Mouse (Mus musculus): Measurements from ENCODE around the gene Hexim1. TPM values are rescaled to one million over a fixed set of nuclear protein-coding genes. Genes with fewer than 3 reads are reported as not detected.
A peak's percentile ranks its signal among the peaks of the same experiment; 100 is the strongest.

Gene Hexim1
- polyA plus RNA-seq (2014; fragmentation: Nextera tagmentation; extraction: Ambion mirVana), result 3.9 and 5.9 TPM in 2 replicates

DNA sequence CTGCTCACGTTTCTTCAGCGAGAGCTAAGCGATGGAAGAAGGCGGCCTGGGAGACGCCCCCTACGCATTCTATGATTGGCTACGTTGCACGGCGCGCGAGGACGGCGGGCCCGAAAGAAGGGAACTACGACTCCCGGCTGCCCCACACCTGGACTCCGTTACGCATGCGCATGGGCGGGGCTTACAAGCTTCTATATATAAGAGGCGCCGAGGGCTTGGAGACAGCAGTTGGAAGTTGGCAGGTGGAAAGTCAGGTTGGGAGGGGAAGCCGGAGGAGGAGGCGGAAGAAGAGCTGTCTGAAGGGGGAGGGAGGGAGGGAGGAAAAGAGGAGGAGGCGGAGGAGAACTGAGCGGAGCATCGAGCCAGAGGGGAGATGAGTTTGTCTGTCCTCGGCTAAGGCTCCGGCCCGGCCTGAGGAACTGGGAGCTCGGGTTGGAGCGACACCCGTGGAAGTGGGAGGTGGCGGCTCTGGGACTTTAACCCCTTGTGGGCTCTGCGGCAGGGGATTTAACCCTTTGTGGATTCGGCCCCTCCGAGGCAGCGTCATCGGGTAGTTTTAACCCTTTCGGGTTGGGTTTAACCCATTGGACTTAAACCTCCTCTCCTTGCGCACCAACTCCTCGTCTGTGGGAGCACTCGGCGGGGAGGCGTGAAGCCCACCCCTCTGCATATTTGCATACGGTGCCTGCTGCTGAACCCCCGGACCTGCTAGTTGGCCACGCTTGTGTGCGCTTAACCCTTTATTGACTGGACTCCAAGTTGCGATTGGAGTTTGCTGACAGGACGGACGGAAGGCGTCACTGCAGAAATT lies at the start of gene Hexim1:
Gene Hexim1, plus strand, starts transcription at position 224 of the 811 bp plus-strand sequence.
- peak within 1 kb of the TSS; percentile 93 for H3K27ac ChIP-seq (replicated peaks; ENCODE audit: low read depth, low read length)
- peak within 1 kb of the TSS; percentile 55 for H3K4me3 ChIP-seq (replicated peaks; ENCODE audit: low read depth, low read length)
- H3K27me3 ChIP-seq (ENCODE audit: control insufficient read depth, insufficient read depth, low read length), result peaks cover 20% of the 10 kb centered on the region
- H3K4me1 ChIP-seq (ENCODE audit: control insufficient read depth, insufficient read depth, low read length), result peaks cover 42% of the 10 kb centered on the region
- no peaks in the 10 kb centered on the region for H3K9me3 ChIP-seq (ENCODE audit: control insufficient read depth, low read length)
- DNase-seq (peak; percentile 100), ATAC-seq (ENCODE audit: low FRiP score, low TSS enrichment) (peak; percentile 96)
- WGBS, result under 1% methylated on average over 52 of the region's 53 CpGs
- peak within 1 kb of the TSS; percentile 73 for H3K9ac ChIP-seq (replicated peaks; ENCODE audit: low read length)
- H3K36me3 ChIP-seq (ENCODE audit: control insufficient read depth, insufficient read depth, low read length), result no peaks in the 10 kb centered on the region
- peak within 1 kb of the TSS; percentile 82 for H3K4me2 ChIP-seq (ENCODE audit: low read length)

DNA sequence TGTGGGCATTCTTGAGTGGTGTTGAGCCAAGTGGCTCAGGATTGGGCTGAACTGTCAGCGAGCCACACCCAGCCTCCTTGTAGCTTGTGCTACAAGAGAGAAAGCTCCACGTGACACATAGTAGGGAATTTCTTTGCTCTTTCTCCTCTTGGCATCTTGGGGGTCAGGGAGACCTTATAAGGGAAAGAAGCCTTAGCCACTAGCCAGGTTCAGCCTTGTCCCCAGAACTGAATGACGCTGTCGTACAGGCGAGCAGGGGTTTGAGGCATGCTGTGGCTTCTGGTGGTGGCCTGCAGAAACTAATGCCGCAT lies 49.0 kb upstream of the Hexim1 start:
- H3K27ac ChIP-seq (replicated peaks; ENCODE audit: low read depth, low read length), result no peak overlapping the region
- H3K4me1 ChIP-seq (ENCODE audit: control insufficient read depth, insufficient read depth, low read length), result no peaks in the 10 kb centered on the region
- peaks cover 75% of the 10 kb centered on the region for H3K36me3 ChIP-seq (ENCODE audit: control insufficient read depth, insufficient read depth, low read length)
- no peak overlapping the region for H3K4me3 ChIP-seq (replicated peaks; ENCODE audit: low read depth, low read length)
- no peaks in the 10 kb centered on the region for H3K27me3 ChIP-seq (ENCODE audit: control insufficient read depth, insufficient read depth, low read length)
- WGBS, result 95% methylated on average over 6 of the region's 6 CpGs
- H3K9me3 ChIP-seq (ENCODE audit: control insufficient read depth, low read length), result no peaks in the 10 kb centered on the region
- DNase-seq (no peak), ATAC-seq (ENCODE audit: low FRiP score, low TSS enrichment) (no peak)
- H3K9ac ChIP-seq (replicated peaks; ENCODE audit: low read length), result no peak overlapping the region
- H3K4me2 ChIP-seq (ENCODE audit: low read length), result no peak overlapping the region

DNA sequence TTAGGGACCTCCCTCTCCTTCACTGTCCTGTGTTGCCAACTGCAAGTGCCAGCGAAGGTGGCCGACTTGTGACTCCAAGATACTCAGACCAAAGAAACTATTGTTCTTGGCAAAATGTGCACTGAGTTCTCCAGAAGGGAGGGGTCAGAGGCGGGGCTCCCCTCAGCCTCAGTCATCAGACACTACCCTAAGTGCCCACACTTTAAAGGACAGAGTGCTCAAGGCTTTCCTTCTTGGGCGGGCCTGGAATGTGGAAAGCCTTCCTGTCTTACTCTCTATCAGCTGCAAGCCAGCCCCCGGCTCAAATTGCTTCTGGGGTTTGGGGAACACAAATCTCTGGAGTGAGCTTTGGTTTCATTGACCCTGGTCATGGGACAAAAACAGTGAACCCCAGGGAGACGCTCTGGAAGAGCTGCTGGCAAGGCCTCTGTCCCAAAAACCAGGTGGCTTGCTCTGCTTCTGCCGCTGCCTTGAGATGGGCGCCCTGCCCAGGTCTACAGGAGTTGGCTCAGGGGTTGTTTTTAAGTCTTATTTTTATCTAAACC lies 48.5 kb upstream of the Hexim1 start:
- no peak for ATAC-seq (ENCODE audit: low FRiP score, low TSS enrichment)
- WGBS, result 91% methylated on average over 8 of the region's 8 CpGs
- Histone ChIP-seq H3K9ac (replicated peaks; ENCODE audit: low read length) (no peak overlapping the region), H3K4me3 (replicated peaks; ENCODE audit: low read depth, low read length) (no peak overlapping the region), H3K4me2 (ENCODE audit: low read length) (no peak overlapping the region), H3K4me1 (ENCODE audit: control insufficient read depth, insufficient read depth, low read length) (no peaks in the 10 kb centered on the region), H3K27ac (replicated peaks; ENCODE audit: low read depth, low read length) (no peak overlapping the region), H3K27me3 (ENCODE audit: control insufficient read depth, insufficient read depth, low read length) (no peaks in the 10 kb centered on the region), H3K9me3 (ENCODE audit: control insufficient read depth, low read length) (no peaks in the 10 kb centered on the region), H3K36me3 (ENCODE audit: control insufficient read depth, insufficient read depth, low read length) (peaks cover 72% of the 10 kb centered on the region)
- DNase-seq, result no peak

DNA sequence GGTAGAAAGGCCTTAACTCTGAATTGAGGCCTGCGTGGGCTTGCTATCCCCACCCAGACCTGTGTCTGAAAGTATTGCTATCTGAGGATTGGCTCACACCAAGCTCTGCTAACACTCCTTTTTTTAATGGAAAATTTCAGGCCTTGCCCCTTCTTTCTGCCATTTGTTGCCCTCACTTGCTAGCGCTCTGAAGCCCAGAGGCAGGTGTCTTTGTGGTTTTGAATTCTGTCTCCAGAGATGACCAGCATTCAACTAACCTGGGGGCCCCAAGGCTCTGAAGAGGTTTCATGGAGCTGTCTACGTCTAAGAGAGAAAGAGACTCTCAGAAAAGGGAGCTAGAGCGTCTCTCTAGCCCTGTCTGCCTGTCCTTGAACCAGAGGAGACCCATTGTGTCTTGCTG lies 47.8 kb upstream of the Hexim1 start:
- H3K4me3 ChIP-seq (replicated peaks; ENCODE audit: low read depth, low read length), result no peak overlapping the region
- DNase-seq (no peak), ATAC-seq (ENCODE audit: low FRiP score, low TSS enrichment) (no peak)
- no peaks in the 10 kb centered on the region for H3K9me3 ChIP-seq (ENCODE audit: control insufficient read depth, low read length)
- H3K27me3 ChIP-seq (ENCODE audit: control insufficient read depth, insufficient read depth, low read length), result no peaks in the 10 kb centered on the region
- no peak overlapping the region for H3K4me2 ChIP-seq (ENCODE audit: low read length)
- no peaks in the 10 kb centered on the region for H3K4me1 ChIP-seq (ENCODE audit: control insufficient read depth, insufficient read depth, low read length)
- no peak overlapping the region for H3K27ac ChIP-seq (replicated peaks; ENCODE audit: low read depth, low read length)
- no peak overlapping the region for H3K9ac ChIP-seq (replicated peaks; ENCODE audit: low read length)
- H3K36me3 ChIP-seq (ENCODE audit: control insufficient read depth, insufficient read depth, low read length), result peaks cover 67% of the 10 kb centered on the region
- WGBS, result 94% methylated on average over 4 of the region's 4 CpGs

DNA sequence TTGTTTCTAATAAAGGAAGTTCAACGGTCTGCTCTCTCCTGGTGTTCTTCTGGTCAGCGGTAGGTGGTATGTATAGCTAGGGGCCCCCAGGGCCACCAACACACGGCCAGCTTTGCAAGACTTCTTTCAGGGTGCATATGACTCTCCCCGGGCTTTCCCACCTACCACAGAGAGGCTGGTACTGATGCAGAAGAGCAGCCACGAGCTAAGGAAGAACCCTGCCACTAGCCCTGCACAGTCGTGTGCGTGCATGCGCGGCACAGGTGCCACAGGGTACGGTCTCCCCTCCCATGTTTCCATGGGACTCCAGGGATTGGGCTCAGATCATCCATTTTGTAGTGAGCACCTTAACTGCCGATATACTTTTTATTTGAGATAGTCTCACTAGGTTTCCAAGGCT lies 47.1 kb upstream of the Hexim1 start:
- Histone ChIP-seq H3K27ac (replicated peaks; ENCODE audit: low read depth, low read length) (no peak overlapping the region), H3K9me3 (ENCODE audit: control insufficient read depth, low read length) (no peaks in the 10 kb centered on the region), H3K4me2 (ENCODE audit: low read length) (no peak overlapping the region), H3K4me1 (ENCODE audit: control insufficient read depth, insufficient read depth, low read length) (no peaks in the 10 kb centered on the region), H3K27me3 (ENCODE audit: control insufficient read depth, insufficient read depth, low read length) (no peaks in the 10 kb centered on the region), H3K4me3 (replicated peaks; ENCODE audit: low read depth, low read length) (no peak overlapping the region), H3K36me3 (ENCODE audit: control insufficient read depth, insufficient read depth, low read length) (peaks cover 61% of the 10 kb centered on the region), H3K9ac (replicated peaks; ENCODE audit: low read length) (no peak overlapping the region)
- no peak for DNase-seq
- ATAC-seq (ENCODE audit: low FRiP score, low TSS enrichment), result no peak
- 93% methylated on average over 11 of the region's 11 CpGs for WGBS

DNA sequence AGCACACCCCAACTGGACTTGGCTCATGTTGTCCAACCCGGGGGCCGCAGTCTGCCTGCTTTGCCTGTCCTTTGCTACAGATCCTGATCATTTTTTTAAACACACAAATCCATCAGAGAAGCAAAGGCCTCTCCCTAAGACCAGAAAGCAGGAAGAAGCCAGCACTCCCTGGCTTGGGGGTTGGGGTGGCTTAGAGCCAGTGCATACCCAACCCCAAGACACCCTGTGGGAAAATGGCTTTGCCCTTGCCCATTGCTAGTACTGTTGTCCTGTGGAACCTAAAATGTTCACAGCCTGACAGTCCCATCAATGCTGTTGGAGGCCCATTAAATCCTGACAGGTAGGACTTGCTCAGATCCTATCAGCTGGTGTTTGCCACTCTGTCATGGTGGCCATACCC lies 46.3 kb upstream of the Hexim1 start:
- Histone ChIP-seq H3K4me1 (ENCODE audit: control insufficient read depth, insufficient read depth, low read length) (no peaks in the 10 kb centered on the region), H3K9me3 (ENCODE audit: control insufficient read depth, low read length) (no peaks in the 10 kb centered on the region), H3K36me3 (ENCODE audit: control insufficient read depth, insufficient read depth, low read length) (peaks cover 52% of the 10 kb centered on the region), H3K4me2 (ENCODE audit: low read length) (no peak overlapping the region), H3K27ac (replicated peaks; ENCODE audit: low read depth, low read length) (no peak overlapping the region), H3K27me3 (ENCODE audit: control insufficient read depth, insufficient read depth, low read length) (no peaks in the 10 kb centered on the region), H3K9ac (replicated peaks; ENCODE audit: low read length) (no peak overlapping the region), H3K4me3 (replicated peaks; ENCODE audit: low read depth, low read length) (no peak overlapping the region)
- DNase-seq (no peak), ATAC-seq (ENCODE audit: low FRiP score, low TSS enrichment) (no peak)
- 100% methylated on average over 2 of the region's 2 CpGs for WGBS

DNA sequence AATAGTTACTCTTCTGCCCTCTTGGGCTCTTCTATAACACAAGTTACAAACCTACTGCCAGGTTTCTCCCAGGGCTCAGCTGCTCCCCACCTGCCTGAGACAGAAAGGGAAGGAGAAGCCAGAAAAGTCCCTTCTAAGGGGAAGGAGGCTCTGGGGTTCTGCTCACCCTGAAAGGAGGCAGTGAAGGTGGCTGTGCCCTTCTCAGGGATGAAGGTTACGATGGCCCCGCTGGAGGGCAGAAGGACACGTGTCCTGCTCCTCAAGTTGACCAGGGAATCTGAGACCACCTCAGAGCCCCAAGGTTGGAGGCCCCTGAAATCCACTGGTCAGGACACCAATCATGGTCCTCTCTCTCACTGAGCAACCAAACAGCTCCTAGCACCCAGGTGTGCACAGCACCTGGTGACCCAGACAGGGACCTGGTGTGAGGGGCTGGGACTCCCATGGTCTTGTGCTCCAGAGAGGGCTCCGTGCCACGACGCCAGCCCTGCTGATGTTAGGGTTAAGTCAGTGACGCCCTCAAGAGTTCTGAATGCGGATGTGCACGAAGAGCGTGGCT lies 45.6 kb upstream of the Hexim1 start:
- Histone ChIP-seq H3K4me2 (ENCODE audit: low read length) (no peak overlapping the region), H3K9ac (replicated peaks; ENCODE audit: low read length) (no peak overlapping the region), H3K9me3 (ENCODE audit: control insufficient read depth, low read length) (no peaks in the 10 kb centered on the region), H3K27me3 (ENCODE audit: control insufficient read depth, insufficient read depth, low read length) (no peaks in the 10 kb centered on the region), H3K36me3 (ENCODE audit: control insufficient read depth, insufficient read depth, low read length) (peaks cover 47% of the 10 kb centered on the region), H3K27ac (replicated peaks; ENCODE audit: low read depth, low read length) (no peak overlapping the region), H3K4me3 (replicated peaks; ENCODE audit: low read depth, low read length) (no peak overlapping the region), H3K4me1 (ENCODE audit: control insufficient read depth, insufficient read depth, low read length) (no peaks in the 10 kb centered on the region)
- DNase-seq (no peak), ATAC-seq (ENCODE audit: low FRiP score, low TSS enrichment) (no peak)
- 92% methylated on average over 10 of the region's 10 CpGs for WGBS

DNA sequence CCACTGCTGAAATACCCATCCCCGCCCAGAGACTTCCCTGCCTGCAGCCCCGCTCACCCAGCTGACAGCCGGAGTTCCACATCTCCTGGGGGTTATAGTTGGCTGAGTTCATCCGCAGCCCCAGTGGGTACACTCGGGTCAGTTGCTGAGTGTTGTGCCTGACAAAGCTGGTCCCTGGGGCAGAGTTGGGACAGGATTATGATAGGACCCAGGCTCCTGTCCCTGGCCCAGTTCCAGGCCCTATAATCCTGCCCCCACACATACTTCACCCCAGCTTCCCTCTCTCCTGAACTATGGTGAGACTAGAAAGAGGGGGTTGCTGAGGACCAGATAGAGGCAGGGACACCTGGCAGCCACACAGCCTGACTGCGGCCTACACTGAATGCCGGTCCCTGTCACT lies 42.4 kb upstream of the Hexim1 start:
- no peaks in the 10 kb centered on the region for H3K4me1 ChIP-seq (ENCODE audit: control insufficient read depth, insufficient read depth, low read length)
- ATAC-seq (ENCODE audit: low FRiP score, low TSS enrichment) (no peak), DNase-seq (no peak)
- no peak overlapping the region for H3K9ac ChIP-seq (replicated peaks; ENCODE audit: low read length)
- no peak overlapping the region for H3K27ac ChIP-seq (replicated peaks; ENCODE audit: low read depth, low read length)
- 79% methylated on average over 7 of the region's 7 CpGs for WGBS
- no peak overlapping the region for H3K4me2 ChIP-seq (ENCODE audit: low read length)
- H3K27me3 ChIP-seq (ENCODE audit: control insufficient read depth, insufficient read depth, low read length), result no peaks in the 10 kb centered on the region
- no peaks in the 10 kb centered on the region for H3K9me3 ChIP-seq (ENCODE audit: control insufficient read depth, low read length)
- H3K4me3 ChIP-seq (replicated peaks; ENCODE audit: low read depth, low read length), result no peak overlapping the region
- H3K36me3 ChIP-seq (ENCODE audit: control insufficient read depth, insufficient read depth, low read length), result peaks cover 15% of the 10 kb centered on the region

DNA sequence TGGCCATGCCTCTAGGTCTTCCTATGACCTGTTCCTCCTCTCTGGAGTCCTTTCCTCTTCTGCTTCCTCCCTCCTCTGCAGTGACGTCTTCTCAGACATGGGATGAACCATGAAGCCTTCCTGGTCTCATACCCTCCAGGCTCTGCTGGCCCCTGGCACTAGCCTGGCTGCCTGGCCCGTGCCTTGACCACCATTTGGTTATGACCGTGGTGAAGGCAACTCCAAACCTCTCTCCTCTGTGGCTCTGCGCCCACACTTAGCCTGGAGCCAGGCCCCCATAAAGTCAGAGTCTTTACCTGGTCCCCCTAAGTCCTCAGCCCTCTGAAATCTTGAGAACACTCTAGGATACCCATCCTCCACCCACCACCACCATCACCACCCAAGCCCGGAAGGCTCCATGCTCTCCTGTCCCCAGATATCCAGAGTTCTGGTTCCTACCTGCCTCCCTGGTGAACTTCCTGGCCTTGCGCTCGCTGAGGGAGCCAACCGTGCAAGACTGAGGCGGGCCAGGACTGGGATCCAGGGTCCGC lies 41.8 kb upstream of the Hexim1 start:
- Histone ChIP-seq H3K36me3 (ENCODE audit: control insufficient read depth, insufficient read depth, low read length) (peaks cover 10% of the 10 kb centered on the region), H3K27me3 (ENCODE audit: control insufficient read depth, insufficient read depth, low read length) (no peaks in the 10 kb centered on the region), H3K9me3 (ENCODE audit: control insufficient read depth, low read length) (no peaks in the 10 kb centered on the region), H3K4me1 (ENCODE audit: control insufficient read depth, insufficient read depth, low read length) (no peaks in the 10 kb centered on the region), H3K4me2 (ENCODE audit: low read length) (no peak overlapping the region), H3K4me3 (replicated peaks; ENCODE audit: low read depth, low read length) (no peak overlapping the region), H3K27ac (replicated peaks; ENCODE audit: low read depth, low read length) (no peak overlapping the region), H3K9ac (replicated peaks; ENCODE audit: low read length) (no peak overlapping the region)
- ATAC-seq (ENCODE audit: low FRiP score, low TSS enrichment) (no peak), DNase-seq (no peak)
- 61% methylated on average over 10 of the region's 10 CpGs for WGBS

Data from midbrain, embryonic 14.5 days (tissue).